Mouse (Mus musculus): Measurements from ENCODE around the gene Slc44a4. TPM values are rescaled to one million over a fixed set of nuclear protein-coding genes. Genes with fewer than 3 reads are reported as not detected.
A peak's percentile ranks its signal among the peaks of the same experiment; 100 is the strongest.
"Not testable (repeated sequence)": the region's sequence is repeated elsewhere in the genome, so short reads cannot be mapped to it uniquely, and the experiment has no call there.

Gene Slc44a4
- total and polyA plus RNA-seq, 3 experiments: 0.33 to 1.9 (median 0.92) TPM

DNA sequence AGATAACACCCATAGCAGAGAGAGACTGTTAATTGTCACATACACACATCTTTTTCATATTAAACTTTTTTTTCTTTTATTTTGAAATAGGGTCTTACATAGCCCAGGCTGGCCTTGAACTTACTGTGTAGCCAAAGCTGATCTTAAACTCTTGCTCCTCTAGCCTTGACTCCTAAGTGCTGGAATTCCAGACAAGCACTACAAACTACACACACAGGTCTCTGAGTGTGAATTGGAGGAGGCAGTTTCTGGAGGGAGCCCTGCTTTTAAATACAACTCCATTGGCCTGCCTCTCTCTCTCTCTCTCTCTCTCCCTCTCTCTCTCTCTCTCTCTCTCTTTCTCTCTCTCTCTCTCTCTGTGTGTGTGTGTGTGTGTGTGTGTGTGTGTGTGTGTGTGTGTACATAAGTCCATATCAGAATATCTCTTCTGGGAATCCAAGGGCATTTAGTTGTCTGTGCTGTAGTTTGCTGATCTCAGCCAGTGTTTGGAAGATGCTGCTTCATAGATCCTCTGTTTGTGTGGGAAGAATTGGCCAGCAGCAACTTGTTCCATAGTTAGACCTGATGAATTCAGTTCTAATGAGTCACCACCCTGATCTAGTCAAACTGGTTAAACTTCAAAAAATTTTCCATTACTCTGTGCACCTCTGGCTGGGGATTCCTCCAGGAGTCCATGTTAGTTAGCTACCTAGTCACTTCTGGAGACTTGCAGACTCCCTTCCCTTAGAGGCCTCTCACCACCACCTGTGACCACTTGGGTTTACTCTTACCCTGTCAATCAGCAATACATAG, 46.6 kb downstream of the Slc44a4 start:
- DNase-seq: peak; percentile 45

DNA sequence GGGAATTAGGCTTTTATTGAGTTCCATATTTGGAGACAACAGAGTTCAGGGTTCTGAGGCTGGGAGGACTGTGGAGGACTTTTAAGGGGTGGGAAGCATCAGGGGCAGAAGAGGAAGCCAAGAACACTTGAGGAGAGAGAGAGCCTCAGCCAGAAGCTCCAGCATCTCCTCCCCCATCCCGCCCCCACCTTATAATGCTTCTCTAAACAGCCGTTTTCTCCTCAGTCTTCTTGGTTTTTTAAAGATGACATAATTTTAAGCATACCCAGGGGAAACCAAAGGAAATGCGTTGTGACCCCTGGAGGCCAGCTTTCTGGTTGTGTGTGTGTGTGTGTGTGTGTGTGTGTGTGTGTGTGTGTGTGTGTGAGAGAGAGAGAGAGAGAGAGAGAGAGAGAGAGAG, 47.9 kb downstream of the Slc44a4 start:
- no peak for DNase-seq

DNA sequence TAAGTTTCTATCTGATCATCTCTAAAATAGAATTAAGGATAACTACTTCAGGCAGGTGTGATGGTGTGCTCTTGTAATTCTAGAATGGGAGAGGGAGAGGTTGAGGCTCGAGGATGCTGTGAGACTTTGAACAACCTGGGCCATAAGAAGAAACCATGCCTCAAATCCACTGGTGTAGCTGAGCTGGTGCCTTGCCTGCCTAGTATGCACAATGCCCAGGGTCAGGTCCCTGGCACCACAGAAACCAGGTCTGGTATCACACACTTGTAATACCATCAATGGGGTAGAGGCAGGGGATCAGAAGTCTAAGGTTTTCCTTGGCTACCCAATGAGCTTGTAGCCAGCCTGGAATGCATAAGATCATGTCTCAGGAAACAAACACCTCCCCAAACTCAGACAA, 48.6 kb downstream of the Slc44a4 start:
- no peak for DNase-seq

DNA sequence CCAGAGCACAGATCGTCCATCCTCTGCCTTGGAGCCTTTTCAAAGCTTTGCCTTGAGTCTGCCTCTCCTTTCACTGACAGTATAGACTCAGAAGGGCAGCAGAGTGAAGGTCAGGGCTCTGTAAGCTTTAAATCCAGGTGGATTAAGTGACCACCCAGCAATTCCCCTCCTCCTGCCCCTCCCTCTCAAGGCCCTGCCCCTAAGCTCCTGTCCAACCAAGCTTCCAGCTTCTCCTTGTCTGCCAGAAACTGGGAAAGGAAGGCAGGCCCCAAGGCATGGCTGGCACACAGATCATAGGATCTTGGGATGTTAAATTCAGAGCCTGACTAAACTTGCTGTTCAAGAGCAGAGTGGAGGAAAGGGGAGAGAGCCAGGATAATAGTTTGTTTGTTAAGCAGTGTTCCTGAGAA, 50.4 kb downstream of the Slc44a4 start:
- no peak for DNase-seq

DNA sequence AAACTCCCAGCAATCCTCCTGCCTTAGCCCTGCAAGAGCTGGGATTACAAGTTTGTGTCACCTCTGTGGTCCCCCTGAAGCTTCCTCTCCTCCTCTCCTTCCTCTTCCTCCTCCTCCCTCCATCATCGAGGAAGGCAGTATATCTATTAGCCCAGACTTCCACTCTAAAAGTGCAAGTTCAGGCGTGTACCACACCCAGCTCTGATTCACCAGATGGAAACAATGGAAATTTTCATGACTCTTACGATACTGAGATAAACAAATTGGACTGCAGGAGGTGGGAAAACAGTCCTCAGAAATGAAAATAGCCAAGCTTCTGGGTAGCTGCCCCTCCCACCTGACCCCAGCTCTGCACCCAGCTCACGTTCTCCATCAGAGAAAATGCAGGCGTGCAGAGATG, 51.4 kb downstream of the Slc44a4 start:
- no peak for DNase-seq

DNA sequence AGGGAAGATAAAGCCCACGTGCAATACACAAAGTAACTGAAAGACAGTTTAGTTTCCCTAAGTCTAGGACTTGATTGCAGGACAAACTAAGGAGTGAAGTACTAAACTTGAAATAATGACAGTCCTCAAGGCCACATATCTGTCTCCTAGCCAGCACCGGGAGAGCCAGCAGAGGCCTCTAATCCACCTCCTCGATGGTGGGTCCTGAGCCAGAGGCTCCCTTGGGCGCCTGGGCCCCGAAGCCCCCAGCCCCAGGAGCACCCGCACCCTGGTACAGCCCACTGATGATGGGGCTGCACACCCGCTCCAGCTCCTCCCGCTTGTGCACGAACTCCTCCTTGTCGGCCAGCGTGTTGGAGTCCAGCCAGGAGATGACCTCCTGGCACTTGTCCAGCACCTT, 55.6 kb downstream of the Slc44a4 start, which contains the start of gene Gm20481:
Gene Gm20481 (plus strand): TSS at position 91 of the 400 bp plus-strand sequence.
- DNase-seq: peak; percentile 64

DNA sequence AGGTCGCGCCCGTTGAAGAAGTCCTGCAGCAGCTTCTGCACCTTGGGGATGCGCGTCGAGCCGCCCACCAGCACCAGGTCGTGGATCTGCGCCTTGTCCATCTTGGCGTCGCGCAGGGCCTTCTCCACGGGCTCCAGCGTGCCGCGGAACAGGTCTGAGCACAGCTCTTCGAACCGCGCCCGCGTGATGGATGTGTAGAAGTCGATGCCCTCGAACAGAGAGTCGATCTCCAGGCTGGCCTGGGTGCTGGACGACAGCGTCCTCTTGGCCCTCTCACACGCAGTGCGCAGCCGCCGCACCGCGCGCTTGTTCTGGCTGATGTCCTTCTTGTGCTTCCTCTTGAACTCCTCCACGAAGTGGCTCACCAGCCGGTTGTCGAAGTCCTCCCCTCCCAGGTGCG, 56.6 kb downstream of the Slc44a4 start:
- DNase-seq: not testable (repeated sequence)

DNA sequence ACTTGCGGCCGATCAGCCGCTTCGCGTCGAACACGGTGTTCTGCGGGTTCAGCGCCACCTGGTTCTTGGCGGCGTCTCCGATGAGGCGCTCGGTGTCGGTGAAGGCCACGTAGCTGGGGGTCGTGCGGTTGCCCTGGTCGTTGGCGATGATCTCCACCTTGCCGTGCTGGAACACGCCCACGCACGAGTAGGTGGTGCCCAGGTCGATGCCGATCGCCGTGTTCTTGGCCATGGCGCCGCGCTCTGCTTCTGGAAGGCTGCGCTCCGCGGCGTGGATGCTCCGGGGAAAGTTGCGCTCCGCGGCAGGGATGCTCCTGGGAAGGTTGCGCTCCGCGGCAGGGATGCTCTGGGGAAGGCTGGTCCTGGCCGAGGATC, 57.4 kb downstream of the Slc44a4 start:
- not testable (repeated sequence) for DNase-seq

DNA sequence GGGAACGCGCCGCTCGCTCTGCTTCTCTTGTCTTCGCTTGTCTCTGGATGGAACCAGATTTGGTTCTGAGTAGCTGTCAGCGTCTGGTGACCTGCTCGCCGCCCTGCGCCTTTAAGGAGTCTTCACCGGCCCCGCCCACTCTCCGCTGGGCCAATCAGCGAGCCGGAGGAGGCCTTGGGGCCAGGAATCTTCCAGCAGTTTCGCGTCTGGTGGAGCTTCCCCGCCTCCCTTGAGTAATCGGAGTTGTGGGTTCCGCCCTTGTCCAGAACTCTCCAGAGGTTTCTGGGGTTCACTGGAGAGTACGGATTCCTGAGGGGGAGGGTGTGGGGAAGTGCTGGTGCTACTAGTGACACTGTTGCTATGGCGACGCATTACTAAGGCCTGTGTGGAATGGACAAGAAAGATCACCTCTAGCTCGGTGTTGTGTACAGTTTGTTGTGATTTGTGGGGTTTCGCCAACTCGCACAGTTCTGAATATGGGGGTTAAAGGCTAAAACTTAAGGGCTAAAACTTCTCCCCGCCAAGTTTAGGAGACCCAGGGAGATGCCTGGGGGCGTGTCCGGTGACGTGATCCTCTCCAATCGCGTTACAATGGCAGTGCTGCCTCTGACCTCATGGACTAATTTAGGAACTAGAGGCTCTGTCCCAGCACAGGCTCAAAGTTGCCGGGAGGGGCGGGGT, 57.9 kb downstream of the Slc44a4 start, which contains the start of the genes Hspa1a and Hspa1l:
Gene Hspa1a (minus strand): TSS at position 88 of the 681 bp plus-strand sequence.
Gene Hspa1l (plus strand): TSS at position 635 of the 681 bp plus-strand sequence.
- DNase-seq: peak; percentile 94

DNA sequence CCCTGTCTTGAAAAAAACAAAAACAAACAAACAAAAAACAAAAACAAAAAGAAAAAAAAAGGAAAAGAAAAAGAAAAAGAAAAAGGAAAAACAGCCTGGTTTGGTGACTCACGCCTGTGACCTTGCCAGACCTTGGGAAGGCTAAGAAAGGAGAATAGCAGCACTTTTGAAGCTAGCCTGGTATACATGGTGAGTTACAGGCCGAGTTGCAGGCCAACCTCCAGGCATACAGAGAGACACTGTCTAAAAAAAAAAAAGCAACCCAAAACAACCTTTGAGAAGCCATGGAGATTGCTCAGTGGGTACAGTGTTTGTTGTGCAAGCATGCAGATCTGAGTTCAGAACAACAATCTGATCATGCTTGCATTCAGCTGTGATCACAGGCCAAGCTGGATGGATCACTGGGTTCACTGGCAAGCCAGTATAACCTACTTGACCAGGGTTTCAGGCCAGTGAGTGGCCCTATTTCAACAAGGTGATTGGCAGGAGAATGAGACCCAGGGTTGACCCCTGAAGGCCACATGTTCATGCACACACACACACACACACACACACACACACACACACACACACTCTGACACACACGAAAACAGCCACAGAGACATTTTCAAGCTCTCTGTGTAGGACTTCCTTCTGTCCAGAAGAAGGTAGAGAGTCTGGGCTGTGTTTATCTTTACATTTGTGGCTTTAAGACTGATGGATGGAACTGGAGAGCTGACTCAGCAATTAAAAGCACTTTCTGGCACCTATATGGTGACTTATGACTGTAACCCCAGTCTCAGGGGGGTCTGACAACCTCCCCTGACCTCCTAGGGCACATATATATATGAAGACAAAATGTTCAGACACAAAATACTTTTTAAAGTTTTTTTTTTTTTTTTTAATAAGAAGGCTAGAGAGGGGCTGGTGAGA, 61.6 kb downstream of the Slc44a4 start:
- peak; percentile 75 for DNase-seq

DNA sequence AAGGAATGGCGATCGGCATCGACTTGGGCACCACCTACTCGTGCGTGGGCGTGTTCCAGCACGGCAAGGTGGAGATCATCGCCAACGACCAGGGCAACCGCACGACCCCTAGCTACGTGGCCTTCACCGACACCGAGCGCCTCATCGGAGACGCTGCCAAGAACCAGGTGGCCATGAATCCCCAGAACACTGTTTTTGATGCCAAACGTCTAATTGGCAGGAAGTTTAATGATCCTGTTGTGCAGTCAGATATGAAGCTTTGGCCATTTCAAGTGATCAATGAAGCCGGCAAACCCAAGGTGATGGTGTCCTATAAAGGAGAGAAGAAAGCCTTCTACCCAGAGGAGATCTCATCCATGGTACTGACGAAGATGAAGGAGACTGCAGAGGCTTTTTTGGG, 62.7 kb downstream of the Slc44a4 start:
- DNase-seq: no peak

DNA sequence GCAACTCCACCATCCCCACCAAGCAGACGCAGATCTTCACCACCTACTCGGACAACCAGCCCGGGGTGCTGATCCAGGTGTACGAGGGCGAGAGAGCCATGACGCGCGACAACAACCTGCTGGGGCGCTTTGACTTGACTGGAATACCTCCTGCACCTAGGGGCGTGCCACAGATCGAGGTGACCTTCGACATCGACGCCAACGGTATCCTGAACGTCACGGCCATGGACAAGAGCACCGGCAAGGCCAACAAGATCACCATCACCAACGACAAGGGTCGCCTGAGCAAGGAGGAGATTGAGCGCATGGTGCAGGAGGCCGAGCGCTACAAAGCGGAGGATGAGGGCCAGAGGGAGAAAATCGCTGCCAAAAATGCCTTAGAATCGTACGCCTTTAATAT, 64.0 kb downstream of the Slc44a4 start:
- no peak for DNase-seq

DNA sequence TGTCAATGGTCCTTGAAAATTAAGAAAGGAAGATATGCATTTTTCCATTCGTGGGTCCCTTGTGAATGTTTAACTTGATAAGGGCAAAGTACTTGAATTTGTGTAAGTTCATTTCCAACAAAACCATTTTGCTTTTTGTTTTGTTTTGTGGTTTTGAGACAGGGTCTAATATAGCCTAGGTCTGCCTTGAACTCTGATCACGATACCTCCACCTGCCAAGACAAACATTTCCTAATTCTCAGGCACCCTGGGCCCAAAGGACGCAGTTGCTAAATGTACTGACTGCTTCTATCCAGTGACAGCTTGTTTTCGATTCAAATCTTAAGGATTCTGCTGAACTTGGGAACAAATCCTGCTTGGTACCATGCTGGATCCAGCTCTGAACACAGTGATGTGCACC, 65.4 kb downstream of the Slc44a4 start:
- peak; percentile 25 for DNase-seq

Other genes starting within 250 kb of the Slc44a4 start
Only the 30 nearest of the 37 such genes appear.
- gene C4b, start 170.6 kb upstream of the Slc44a4 start, total RNA-seq (2021): 100 to 1,000 TPM; 121 to 181 TPM
- gene C4b, start 170.6 kb upstream of the Slc44a4 start, polyA plus RNA-seq (2012; rRNA removed): 48.1 and 51.4 TPM in 2 replicates
- over 10,000 TPM in 1 of 2 experiments, 1,000 to 10,000 TPM in 1; 5,616 to 11,133 TPM for gene Cyp21a1, start 109.9 kb upstream of the Slc44a4 start, total RNA-seq (2021)
- gene Cyp21a1, start 109.9 kb upstream of the Slc44a4 start, polyA plus RNA-seq (2012; rRNA removed): 14,410 and 19,594 TPM in 2 replicates
- gene Stk19, start 77.5 kb upstream of the Slc44a4 start, total RNA-seq (2021): 10 to 100 TPM; 38.5 to 55.1 TPM
- 139 and 176 TPM in 2 replicates for gene Stk19, start 77.5 kb upstream of the Slc44a4 start, polyA plus RNA-seq (2012; rRNA removed)
- gene Dxo, start 77.4 kb upstream of the Slc44a4 start, total RNA-seq (2021): 100 to 1,000 TPM in 1 of 2 experiments, 10 to 100 TPM in 1; 47.0 to 126 TPM
- 82.7 and 107 TPM in 2 replicates for gene Dxo, start 77.4 kb upstream of the Slc44a4 start, polyA plus RNA-seq (2012; rRNA removed)
- gene Skiv2l, start 64.3 kb upstream of the Slc44a4 start, total RNA-seq (2021): 10 to 100 TPM; 62.1 to 65.8 TPM
- 105 and 112 TPM in 2 replicates for gene Skiv2l, start 64.3 kb upstream of the Slc44a4 start, polyA plus RNA-seq (2012; rRNA removed)
- 10 to 100 TPM; 55.5 to 67.6 TPM for gene Nelfe, start 64.1 kb upstream of the Slc44a4 start, total RNA-seq (2021)
- 22.8 and 31.5 TPM in 2 replicates for gene Nelfe, start 64.1 kb upstream of the Slc44a4 start, polyA plus RNA-seq (2012; rRNA removed)
- 10 to 100 TPM; 18.4 to 29.0 TPM for gene Cfb, start 51.9 kb upstream of the Slc44a4 start, total RNA-seq (2021)
- 4.6 and 7.9 TPM in 2 replicates for gene Cfb, start 51.9 kb upstream of the Slc44a4 start, polyA plus RNA-seq (2012; rRNA removed)
- gene Zbtb12, start 35.0 kb upstream of the Slc44a4 start, total RNA-seq (2021): 10 to 100 TPM; 10.8 to 16.1 TPM
- gene Zbtb12, start 35.0 kb upstream of the Slc44a4 start, polyA plus RNA-seq (2012; rRNA removed): 18.7 and 21.5 TPM in 2 replicates
- not detected for gene Gm20547, start 32.4 kb upstream of the Slc44a4 start, total RNA-seq (2021)
- 0.04 TPM in 1 of 2 replicates, not detected in the other for gene Gm20547, start 32.4 kb upstream of the Slc44a4 start, polyA plus RNA-seq (2012; rRNA removed)
- gene C2, start 16.2 kb upstream of the Slc44a4 start, total RNA-seq (2021): 100 to 1,000 TPM in 1 of 2 experiments, 10 to 100 TPM in 1; 81.4 to 105 TPM
- gene C2, start 16.2 kb upstream of the Slc44a4 start, polyA plus RNA-seq (2012; rRNA removed): 70.7 and 71.5 TPM in 2 replicates
- 100 to 1,000 TPM; 115 to 131 TPM for gene Ehmt2, start 16.0 kb upstream of the Slc44a4 start, total RNA-seq (2021)
- gene Ehmt2, start 16.0 kb upstream of the Slc44a4 start, polyA plus RNA-seq (2012; rRNA removed): 387 and 452 TPM in 2 replicates
- gene Neu1, start 16.8 kb downstream of the Slc44a4 start, total RNA-seq (2021): 10 to 100 TPM; 24.0 to 25.3 TPM
- 47.2 and 52.8 TPM in 2 replicates for gene Neu1, start 16.8 kb downstream of the Slc44a4 start, polyA plus RNA-seq (2012; rRNA removed)
- 100 to 1,000 TPM in 1 of 2 experiments, 10 to 100 TPM in 1; 36.3 to 634 TPM for gene Hspa1b, start 44.8 kb downstream of the Slc44a4 start, total RNA-seq (2021)
- 48.4 and 85.4 TPM in 2 replicates for gene Hspa1b, start 44.8 kb downstream of the Slc44a4 start, polyA plus RNA-seq (2012; rRNA removed)
- under 1 TPM in 1 of 2 experiments, not detected in 1; 0.58 TPM for gene Gm20481, start 55.4 kb downstream of the Slc44a4 start, total RNA-seq (2021)
- gene Gm20481, start 55.4 kb downstream of the Slc44a4 start, polyA plus RNA-seq (2012; rRNA removed): 1.1 and 1.2 TPM in 2 replicates
- 100 to 1,000 TPM in 1 of 2 experiments, 10 to 100 TPM in 1; 16.3 to 253 TPM for gene Hspa1a, start 57.7 kb downstream of the Slc44a4 start, total RNA-seq (2021)
- 37.1 and 55.2 TPM in 2 replicates for gene Hspa1a, start 57.7 kb downstream of the Slc44a4 start, polyA plus RNA-seq (2012; rRNA removed)
- gene Hspa1l, start 58.2 kb downstream of the Slc44a4 start, total RNA-seq (2021): under 1 TPM; 0.28 to 0.29 TPM
- gene Hspa1l, start 58.2 kb downstream of the Slc44a4 start, polyA plus RNA-seq (2012; rRNA removed): 0.11 and 0.17 TPM in 2 replicates
- gene Lsm2, start 67.4 kb downstream of the Slc44a4 start, total RNA-seq (2021): 10 to 100 TPM; 32.9 to 45.8 TPM
- gene Lsm2, start 67.4 kb downstream of the Slc44a4 start, polyA plus RNA-seq (2012; rRNA removed): 82.4 and 84.8 TPM in 2 replicates
- 10 to 100 TPM; 57.9 to 60.2 TPM for gene Vars, start 86.5 kb downstream of the Slc44a4 start, total RNA-seq (2021)
- 178 and 214 TPM in 2 replicates for gene Vars, start 86.5 kb downstream of the Slc44a4 start, polyA plus RNA-seq (2012; rRNA removed)
- gene Vwa7, start 102.1 kb downstream of the Slc44a4 start, total RNA-seq (2021): under 1 TPM; 0.26 to 0.55 TPM
- 0.97 and 1.8 TPM in 2 replicates for gene Vwa7, start 102.1 kb downstream of the Slc44a4 start, polyA plus RNA-seq (2012; rRNA removed)
- gene Sapcd1, start 113.5 kb downstream of the Slc44a4 start, total RNA-seq (2021): under 1 TPM in 1 of 2 experiments, not detected in 1; 0.79 TPM
- gene Sapcd1, start 113.5 kb downstream of the Slc44a4 start, polyA plus RNA-seq (2012; rRNA removed): 0.83 and 2.0 TPM in 2 replicates
- under 1 TPM; 0.75 to 0.93 TPM for gene Msh5, start 132.3 kb downstream of the Slc44a4 start, total RNA-seq (2021)
- 1.3 and 1.7 TPM in 2 replicates for gene Msh5, start 132.3 kb downstream of the Slc44a4 start, polyA plus RNA-seq (2012; rRNA removed)
- 100 to 1,000 TPM in 1 of 2 experiments, 10 to 100 TPM in 1; 80.8 to 136 TPM for gene Clic1, start 135.5 kb downstream of the Slc44a4 start, total RNA-seq (2021)
- 62.2 and 64.1 TPM in 2 replicates for gene Clic1, start 135.5 kb downstream of the Slc44a4 start, polyA plus RNA-seq (2012; rRNA removed)
- 10 to 100 TPM in 1 of 2 experiments, 1 to 10 TPM in 1; 7.2 to 26.6 TPM for gene Ddah2, start 144.6 kb downstream of the Slc44a4 start, total RNA-seq (2021)
- 25.9 and 35.6 TPM in 2 replicates for gene Ddah2, start 144.6 kb downstream of the Slc44a4 start, polyA plus RNA-seq (2012; rRNA removed)
- gene Ly6g6c, start 150.9 kb downstream of the Slc44a4 start, total RNA-seq (2021): not detected
- gene Ly6g6c, start 150.9 kb downstream of the Slc44a4 start, polyA plus RNA-seq (2012; rRNA removed): not detected in 2 replicates
- gene Mpig6b, start 151.7 kb downstream of the Slc44a4 start, total RNA-seq (2021): not detected
- gene Mpig6b, start 151.7 kb downstream of the Slc44a4 start, polyA plus RNA-seq (2012; rRNA removed): 0.06 TPM in 1 of 2 replicates, not detected in the other
- not detected for gene Ly6g6e, start 162.4 kb downstream of the Slc44a4 start, total RNA-seq (2021)
- 0.21 and 0.34 TPM in 2 replicates for gene Ly6g6e, start 162.4 kb downstream of the Slc44a4 start, polyA plus RNA-seq (2012; rRNA removed)
- under 1 TPM in 1 of 2 experiments, not detected in 1; 0.45 TPM for gene Ly6g6d, start 163.6 kb downstream of the Slc44a4 start, total RNA-seq (2021)
- 0.57 and 1.1 TPM in 2 replicates for gene Ly6g6d, start 163.6 kb downstream of the Slc44a4 start, polyA plus RNA-seq (2012; rRNA removed)
- not detected for gene Ly6g6f, start 171.1 kb downstream of the Slc44a4 start, total RNA-seq (2021)
- gene Ly6g6f, start 171.1 kb downstream of the Slc44a4 start, polyA plus RNA-seq (2012; rRNA removed): not detected in 2 replicates
- gene Abhd16a, start 174.8 kb downstream of the Slc44a4 start, total RNA-seq (2021): 10 to 100 TPM; 71.8 to 95.8 TPM
- gene Abhd16a, start 174.8 kb downstream of the Slc44a4 start, polyA plus RNA-seq (2012; rRNA removed): 219 and 291 TPM in 2 replicates
- not detected for gene Ly6g5c, start 193.8 kb downstream of the Slc44a4 start, total RNA-seq (2021)
- gene Ly6g5c, start 193.8 kb downstream of the Slc44a4 start, polyA plus RNA-seq (2012; rRNA removed): not detected in 2 replicates